Mouse (Mus musculus) stomach, embryonic 15.5 days (tissue): Measurements from ENCODE around the gene Tas2r137. TPM values are rescaled to one million over a fixed set of nuclear protein-coding genes. Genes with fewer than 3 reads are reported as not detected.
A peak's percentile ranks its signal among the peaks of the same experiment; 100 is the strongest.

Source experiments
- ATAC-seq: fragments of 200-750 bp; cut with Nextera tagmentation; 2 replicates; pipeline ENCODE4 v1.8.0; 2017; ENCODE audit warnings: low read depth, moderate number of reproducible peaks, moderate TSS enrichment; ENCODE audit not compliant: insufficient read depth, low FRiP score
- H3K27ac ChIP-seq: fragments of 300-500 bp; sonication (generic); 2 replicates; pipeline ENCODE4 v1.5.1; 2015; ENCODE audit warnings: mild to moderate bottlenecking, inconsistent platforms
- H3K27me3 ChIP-seq: fragments of 300-500 bp; sonication (generic); replicated peaks from 2 replicates; pipeline ENCODE4 v1.6.1; 2015; ENCODE audit warnings: inconsistent platforms
- H3K36me3 ChIP-seq: fragments of 300-500 bp; sonication (generic); 2 replicates; pipeline ENCODE4 v1.6.1; 2015; ENCODE audit warnings: inconsistent platforms
- H3K4me1 ChIP-seq: fragments of 300-500 bp; sonication (generic); 2 replicates; pipeline ENCODE4 v1.6.1; 2015; ENCODE audit warnings: inconsistent platforms
- H3K4me2 ChIP-seq: fragments of 300-500 bp; sonication (generic); 2 replicates; pipeline ENCODE4 v1.6.1; 2015; ENCODE audit warnings: mild to moderate bottlenecking, inconsistent platforms
- H3K4me3 ChIP-seq: fragments of 300-500 bp; sonication (generic); replicated peaks from 2 replicates; pipeline ENCODE4 v1.5.1; 2015; ENCODE audit warnings: inconsistent platforms
- H3K9ac ChIP-seq: fragments of 300-500 bp; sonication (generic); 2 replicates; pipeline ENCODE4 v1.6.1; 2015; ENCODE audit warnings: inconsistent platforms
- H3K9me3 ChIP-seq: fragments of 300-500 bp; sonication (generic); 2 replicates; pipeline ENCODE4 v1.6.1; 2016; ENCODE audit warnings: inconsistent platforms
- WGBS: fragments of 180-500 bp; shearing (Covaris S2); methylation state at CpG from one replicate; pipeline ENCODE4 v1.1.7; 2015; 5-methylcytosine and 5-hydroxymethylcytosine counted together
- polyA plus RNA-seq: library from polyadenylated mRNA; unstranded; fragments of >200 nt; fragmentation: Nextera tagmentation; extraction: Ambion mirVana; gene quantifications from 2 replicates; pipeline ENCODE4 v1.2.1, GENCODE M21; 2015

Tas2r137 gene
- polyA plus RNA-seq, result not detected in 2 replicates

DNA sequence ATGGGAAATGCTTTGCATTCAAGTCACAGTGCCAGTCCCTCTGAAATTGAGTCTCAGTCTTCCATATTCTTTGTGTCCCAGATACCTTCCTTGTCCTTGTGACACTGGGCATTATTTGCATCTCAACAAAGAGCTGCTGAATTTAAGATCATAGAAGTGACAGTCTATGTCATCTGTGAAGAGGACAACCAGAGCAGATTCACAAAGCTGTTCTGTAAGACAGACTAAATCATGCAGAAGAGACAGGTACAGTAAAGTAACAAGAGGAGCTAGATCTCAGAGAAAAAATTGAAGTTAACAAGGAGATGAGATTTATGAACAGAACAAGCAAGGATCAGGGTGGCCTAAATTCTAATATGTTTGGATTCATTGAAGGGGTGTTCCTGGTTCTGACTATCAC, at the start of gene Tas2r137:
TSS of gene Tas2r137 (plus strand) at position 301 of the 400 bp plus-strand sequence.
- Histone ChIP-seq H3K4me3 (no peak within 1 kb of the TSS), H3K4me2 (no peak within 1 kb of the TSS), H3K9me3 (no peaks in the 10 kb centered on the region), H3K36me3 (no peaks in the 10 kb centered on the region), H3K9ac (no peak within 1 kb of the TSS), H3K27ac (no peak within 1 kb of the TSS), H3K27me3 (no peaks in the 10 kb centered on the region), H3K4me1 (no peaks in the 10 kb centered on the region)
- no peak for ATAC-seq

DNA sequence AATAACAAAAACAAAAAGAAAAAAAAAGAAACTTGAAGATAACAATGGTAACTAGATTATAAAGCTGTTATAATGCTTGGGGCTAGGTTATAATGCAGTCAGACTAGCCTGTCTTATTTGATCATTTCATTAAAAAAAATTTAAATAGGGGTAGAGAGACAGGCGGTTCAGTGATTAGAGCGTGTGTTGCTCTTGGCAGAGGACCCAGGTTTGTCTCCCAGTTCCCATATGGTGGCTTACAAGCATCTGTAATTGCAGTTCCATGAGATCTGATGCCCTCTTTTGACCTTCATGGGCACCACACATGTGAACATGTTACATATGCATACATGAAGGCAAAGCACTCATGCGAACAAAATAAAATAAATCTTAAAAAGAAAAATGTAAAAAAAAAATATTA, 49.8 kb upstream of the Tas2r137 start:
- H3K9me3 ChIP-seq, result no peaks in the 10 kb centered on the region
- H3K36me3 ChIP-seq, result no peaks in the 10 kb centered on the region
- no peak overlapping the region for H3K4me3 ChIP-seq
- no peaks in the 10 kb centered on the region for H3K4me1 ChIP-seq
- H3K9ac ChIP-seq, result no peak overlapping the region
- no peak overlapping the region for H3K27ac ChIP-seq
- no peak for ATAC-seq
- WGBS, result 68% methylated on average over 3 of the region's 3 CpGs
- H3K27me3 ChIP-seq, result no peaks in the 10 kb centered on the region
- H3K4me2 ChIP-seq, result no peak overlapping the region

DNA sequence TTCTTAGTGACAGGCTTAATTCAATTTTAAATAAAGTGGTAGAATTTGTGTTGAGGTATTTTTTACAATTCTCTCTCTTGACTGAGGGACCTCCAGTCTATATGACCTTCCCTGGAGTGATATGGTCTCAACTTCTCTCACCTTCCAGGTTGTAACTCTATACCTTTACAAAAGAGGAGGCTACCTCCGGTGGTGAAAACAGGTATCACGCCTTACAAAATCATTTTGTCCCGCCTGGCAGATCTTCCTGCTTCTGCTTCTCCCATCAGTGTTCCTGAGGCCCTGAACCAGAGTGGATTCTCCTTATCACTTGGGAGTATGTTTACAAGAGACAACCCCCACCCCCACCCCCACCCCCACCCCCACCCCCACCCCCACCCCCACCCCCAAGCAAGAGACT, 49.3 kb upstream of the Tas2r137 start:
- no peak for ATAC-seq
- Histone ChIP-seq H3K4me1 (no peaks in the 10 kb centered on the region), H3K4me3 (no peak overlapping the region), H3K27me3 (no peaks in the 10 kb centered on the region), H3K9ac (no peak overlapping the region), H3K36me3 (no peaks in the 10 kb centered on the region), H3K4me2 (no peak overlapping the region), H3K9me3 (no peaks in the 10 kb centered on the region), H3K27ac (no peak overlapping the region)
- 28% methylated on average over 3 of the region's 3 CpGs for WGBS

GRCm38 (mm10) chr6:40443281-40443928, 47.6 kb upstream of the Tas2r137 start:
- Histone ChIP-seq H3K27ac (no peak overlapping the region), H3K9me3 (no peaks in the 10 kb centered on the region), H3K4me2 (no peak overlapping the region), H3K4me1 (no peaks in the 10 kb centered on the region), H3K9ac (no peak overlapping the region), H3K36me3 (no peaks in the 10 kb centered on the region), H3K4me3 (no peak overlapping the region), H3K27me3 (no peaks in the 10 kb centered on the region)
- ATAC-seq, result no peak
- WGBS, result 30% methylated on average over 10 of the region's 10 CpGs

DNA sequence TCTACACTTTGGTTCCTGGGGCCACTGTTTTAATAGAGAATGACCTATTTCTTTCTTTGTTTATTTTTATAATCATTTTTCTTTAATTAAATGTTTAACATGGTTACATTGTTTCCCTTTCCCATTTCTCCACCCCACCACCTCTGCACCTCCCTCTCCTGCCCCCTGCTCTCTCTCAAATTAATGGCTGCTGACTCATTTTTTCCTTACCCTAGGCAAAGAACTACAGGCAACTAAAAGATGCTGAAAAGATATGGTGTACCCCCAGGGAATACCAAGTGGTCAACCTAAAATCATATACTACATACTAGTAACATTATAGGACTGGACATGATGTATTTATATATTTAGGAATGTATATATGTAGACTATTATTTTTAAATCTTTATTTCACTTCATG, 42.4 kb upstream of the Tas2r137 start:
- Histone ChIP-seq H3K36me3 (no peaks in the 10 kb centered on the region), H3K4me1 (no peaks in the 10 kb centered on the region), H3K4me2 (no peak overlapping the region), H3K4me3 (no peak overlapping the region), H3K9ac (no peak overlapping the region), H3K27ac (no peak overlapping the region), H3K27me3 (no peaks in the 10 kb centered on the region), H3K9me3 (no peaks in the 10 kb centered on the region)
- ATAC-seq, result no peak

DNA sequence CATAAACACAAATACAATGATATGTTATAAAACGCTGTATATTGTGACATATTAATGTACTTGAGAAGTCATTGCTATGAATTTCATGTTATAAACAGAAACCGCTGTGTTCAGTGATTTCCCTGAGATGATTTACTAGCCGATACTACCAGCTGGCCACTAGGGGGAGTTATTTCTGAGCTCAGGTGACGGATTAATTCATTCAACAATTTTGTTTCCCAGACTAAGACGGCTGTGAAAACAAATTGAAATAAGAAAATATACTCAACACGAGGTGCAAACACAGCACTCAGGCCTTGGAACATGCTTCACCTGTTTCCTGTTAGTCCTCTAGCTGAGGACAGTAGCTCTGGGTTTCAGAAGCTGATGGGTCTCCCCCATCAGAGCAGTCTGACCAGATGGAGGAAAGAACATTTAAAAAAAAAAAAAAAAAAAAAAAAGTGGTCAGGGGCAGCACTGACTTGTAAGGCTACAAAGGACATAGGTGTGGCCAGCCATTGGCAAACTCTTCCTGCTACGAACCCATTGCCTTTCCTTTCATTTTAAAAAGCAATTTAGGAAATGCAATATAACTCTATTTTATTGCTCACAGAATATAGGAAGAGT, 36.5 kb upstream of the Tas2r137 start:
- Histone ChIP-seq H3K27ac (no peak overlapping the region), H3K9me3 (no peaks in the 10 kb centered on the region), H3K9ac (no peak overlapping the region), H3K36me3 (no peaks in the 10 kb centered on the region), H3K4me1 (no peaks in the 10 kb centered on the region), H3K4me3 (no peak overlapping the region), H3K4me2 (no peak overlapping the region), H3K27me3 (no peaks in the 10 kb centered on the region)
- WGBS, result 23% methylated on average over 7 of the region's 7 CpGs
- no peak for ATAC-seq

GRCm38 (mm10) chr6:40465710-40466109, 25.3 kb upstream of the Tas2r137 start:
- H3K4me1 ChIP-seq, result no peaks in the 10 kb centered on the region
- no peak overlapping the region for H3K27ac ChIP-seq
- H3K4me3 ChIP-seq, result no peak overlapping the region
- H3K27me3 ChIP-seq, result no peaks in the 10 kb centered on the region
- H3K36me3 ChIP-seq, result no peaks in the 10 kb centered on the region
- WGBS, result 45% methylated on average over 6 of the region's 6 CpGs
- H3K9me3 ChIP-seq, result no peaks in the 10 kb centered on the region
- ATAC-seq, result no peak
- H3K9ac ChIP-seq, result no peak overlapping the region
- no peak overlapping the region for H3K4me2 ChIP-seq

- Histone ChIP-seq H3K36me3 (peaks cover 14% of the 10 kb centered on the region), H3K27me3 (no peaks in the 10 kb centered on the region), H3K9ac (peak within 1 kb of the TSS; percentile 85), H3K4me2 (peak within 1 kb of the TSS; percentile 67), H3K27ac (peak within 1 kb of the TSS; percentile 96), H3K9me3 (no peaks in the 10 kb centered on the region), H3K4me3 (peak within 1 kb of the TSS; percentile 80), H3K4me1 (peaks cover 3% of the 10 kb centered on the region; the same call in 1 of the 2 replicates)
- ATAC-seq, result peak; percentile 96
- under 1% methylated on average over 54 of the region's 54 CpGs for WGBS
Observed at GRCm38 (mm10) chr6:40470916-40471719, 19.9 kb upstream of the Tas2r137 start, which contains the start of gene Ssbp1. Gene Ssbp1, plus strand, starts transcription at chr6:40471352.

- peak overlapping the region; percentile 85 for H3K9ac ChIP-seq
Observed at GRCm38 (mm10) chr6:40471720-40472010, 19.4 kb upstream of the Tas2r137 start.

GRCm38 (mm10) chr6:40476132-40476531, 14.9 kb upstream of the Tas2r137 start:
- Histone ChIP-seq H3K36me3 (peaks cover 31% of the 10 kb centered on the region), H3K27ac (no peak overlapping the region), H3K9ac (no peak overlapping the region), H3K4me1 (peaks cover 3% of the 10 kb centered on the region; the same call in 1 of the 2 replicates), H3K9me3 (no peaks in the 10 kb centered on the region), H3K4me2 (no peak overlapping the region), H3K27me3 (no peaks in the 10 kb centered on the region), H3K4me3 (no peak overlapping the region)
- ATAC-seq, result no peak
- whole genome bisulfite sequencing, result 89% methylated on average over 4 of the region's 4 CpGs

More at GRCm38 (mm10) chr6:40471720-40472010, 19.4 kb upstream of the Tas2r137 start:
- under 1% methylated on average over 7 of the region's 7 CpGs for WGBS
- peak overlapping the region; percentile 96 for H3K27ac ChIP-seq
- H3K4me1 ChIP-seq, result peaks cover 3% of the 10 kb centered on the region; the same call in 1 of the 2 replicates
- no peaks in the 10 kb centered on the region for H3K9me3 ChIP-seq
- peak overlapping the region; percentile 80 for H3K4me3 ChIP-seq
- H3K4me2 ChIP-seq, result peak overlapping the region; percentile 67
- H3K36me3 ChIP-seq, result peaks cover 17% of the 10 kb centered on the region
- ATAC-seq, result no peak
- no peaks in the 10 kb centered on the region for H3K27me3 ChIP-seq

DNA sequence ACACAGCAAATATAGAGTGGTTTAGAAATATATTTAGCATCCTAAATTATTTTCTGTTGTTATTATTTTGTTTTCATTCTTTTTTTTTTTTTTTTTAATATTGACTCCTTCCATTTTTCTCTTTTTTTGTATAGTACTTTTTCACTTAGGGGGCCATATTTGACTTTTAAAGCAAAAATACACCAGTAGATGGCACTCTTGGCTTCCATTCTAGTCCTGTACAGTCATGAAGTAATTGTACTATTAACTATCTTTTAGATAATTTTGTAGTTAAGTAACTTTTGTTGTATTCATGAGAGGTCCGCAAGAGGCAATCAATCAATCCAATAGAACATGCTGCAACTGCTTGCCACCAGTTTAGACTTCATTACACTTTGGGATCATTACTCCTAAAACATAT, 11.3 kb upstream of the Tas2r137 start:
- Histone ChIP-seq H3K27ac (no peak overlapping the region), H3K4me2 (no peak overlapping the region), H3K27me3 (no peaks in the 10 kb centered on the region), H3K4me1 (no peaks in the 10 kb centered on the region), H3K9me3 (no peaks in the 10 kb centered on the region), H3K4me3 (no peak overlapping the region), H3K36me3 (peaks cover 50% of the 10 kb centered on the region), H3K9ac (no peak overlapping the region)
- 55% methylated on average over 1 of the region's 1 CpGs for WGBS
- ATAC-seq, result no peak

- Histone ChIP-seq H3K36me3 (peaks cover 32% of the 10 kb centered on the region), H3K4me1 (no peaks in the 10 kb centered on the region), H3K4me3 (no peak overlapping the region), H3K9ac (no peak overlapping the region), H3K27me3 (no peaks in the 10 kb centered on the region), H3K27ac (no peak overlapping the region), H3K9me3 (no peaks in the 10 kb centered on the region), H3K4me2 (no peak overlapping the region)
- WGBS, result 87% methylated on average over 5 of the region's 5 CpGs
- no peak for ATAC-seq
Observed at GRCm38 (mm10) chr6:40482318-40482717, 8.7 kb upstream of the Tas2r137 start.
